Mouse (Mus musculus) adrenal gland, adult 18-20 months (tissue): ENCODE results near the gene Hspa1l. TPM values are rescaled to one million over a fixed set of nuclear protein-coding genes. Genes with fewer than 3 reads are reported as not detected.
"Not testable (repeated sequence)": the region's sequence is repeated elsewhere in the genome, so short reads cannot be mapped to it uniquely, and the experiment has no call there.

Experiments used
- DNase-seq, 2 experiments: peaks; one replicate each; pipeline ENCODE4 v3.0.0; 2021 to 2022; ENCODE audit warnings: low spot score in 2 of 2
- total RNA-seq, 2 experiments: library from RNA; stranded (reverse); gene quantifications; 1 replicate in 1 of 2; 2 replicates in 1 of 2; pipeline ENCODE4 v1.2.3; 2021

Hspa1l gene
- total RNA-seq, 2 experiments from 2014 or later = 0.30 to 0.58 TPM

DNA sequence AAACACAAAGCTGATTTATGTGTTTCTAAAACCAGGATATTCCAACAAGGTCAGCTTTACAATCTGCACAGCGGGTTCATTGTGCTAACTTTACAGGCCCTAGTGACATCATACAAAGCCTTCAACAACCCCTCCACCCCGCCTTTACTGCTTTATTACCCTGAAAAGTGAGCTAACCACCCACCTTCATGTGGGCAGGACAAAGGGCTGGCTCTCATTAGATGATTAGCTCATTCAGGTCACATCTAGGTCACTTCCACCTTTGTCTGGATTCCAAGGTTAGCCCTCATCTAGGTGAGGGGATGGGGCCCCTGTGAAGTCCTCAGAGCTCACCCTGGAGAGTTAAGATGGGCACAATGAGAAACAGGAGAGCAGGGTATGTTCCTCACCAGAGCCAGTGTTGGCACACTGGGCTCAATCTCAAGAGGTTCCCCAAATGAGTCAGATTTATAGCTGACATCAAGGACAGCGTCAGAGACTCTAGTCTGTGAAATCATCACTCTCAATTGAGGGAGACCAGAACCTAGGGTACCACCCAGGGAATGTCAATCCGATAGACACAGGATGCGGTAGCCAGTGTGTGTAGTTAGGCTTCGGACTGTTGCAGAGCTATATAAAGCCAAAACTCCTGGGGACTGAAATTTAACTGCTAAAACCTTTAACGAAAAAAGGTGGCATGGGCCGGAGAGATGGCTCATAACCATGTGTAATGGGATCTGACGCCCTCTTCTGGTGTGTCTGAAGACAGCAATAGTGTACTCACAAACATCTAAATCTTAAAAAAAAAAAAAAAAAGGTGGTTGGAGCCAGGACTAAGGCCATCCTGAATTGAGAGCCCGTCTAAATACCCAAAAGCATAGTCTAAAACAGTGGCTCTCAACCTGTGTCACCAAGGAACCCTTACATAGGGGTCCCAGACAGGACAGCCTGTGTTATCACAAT, 21.7 kb upstream of the Hspa1l start:
- DNase-seq = no peak

DNA sequence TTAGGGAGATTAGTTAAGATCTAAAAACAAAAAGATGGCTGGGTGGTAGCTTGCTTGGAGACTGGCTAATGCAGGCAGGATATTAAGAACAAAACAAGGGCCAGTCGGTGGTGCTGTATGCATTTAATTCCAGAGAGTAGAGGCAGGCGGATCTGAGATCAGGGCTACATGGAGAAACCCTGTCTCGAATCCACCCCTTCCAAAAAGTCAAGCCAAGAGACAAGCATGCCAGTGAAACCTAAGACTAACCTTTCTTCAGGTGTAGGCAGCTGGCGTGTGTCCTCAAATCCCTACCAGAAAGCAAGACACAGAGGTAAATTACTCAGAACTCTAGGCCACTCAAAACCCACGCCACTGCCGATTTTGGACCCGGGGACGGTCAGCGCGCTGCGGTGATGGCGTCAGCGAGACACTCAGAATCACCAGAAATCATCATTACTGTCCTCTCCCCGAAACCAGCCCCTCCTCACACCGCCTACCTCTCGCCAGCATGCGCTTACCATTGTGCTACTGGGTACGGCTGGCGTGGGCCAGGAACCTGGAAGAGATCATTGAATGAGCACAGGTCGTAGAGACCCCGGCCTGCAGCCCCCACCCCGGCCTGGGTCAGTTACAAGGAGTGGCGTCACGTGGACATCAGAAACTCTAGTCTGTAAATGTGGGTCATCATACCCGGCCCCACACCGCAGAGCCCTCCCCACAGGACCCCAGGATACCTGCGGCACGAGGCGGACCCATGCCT, 20.7 kb upstream of the Hspa1l start:
- DNase-seq = no peak

DNA sequence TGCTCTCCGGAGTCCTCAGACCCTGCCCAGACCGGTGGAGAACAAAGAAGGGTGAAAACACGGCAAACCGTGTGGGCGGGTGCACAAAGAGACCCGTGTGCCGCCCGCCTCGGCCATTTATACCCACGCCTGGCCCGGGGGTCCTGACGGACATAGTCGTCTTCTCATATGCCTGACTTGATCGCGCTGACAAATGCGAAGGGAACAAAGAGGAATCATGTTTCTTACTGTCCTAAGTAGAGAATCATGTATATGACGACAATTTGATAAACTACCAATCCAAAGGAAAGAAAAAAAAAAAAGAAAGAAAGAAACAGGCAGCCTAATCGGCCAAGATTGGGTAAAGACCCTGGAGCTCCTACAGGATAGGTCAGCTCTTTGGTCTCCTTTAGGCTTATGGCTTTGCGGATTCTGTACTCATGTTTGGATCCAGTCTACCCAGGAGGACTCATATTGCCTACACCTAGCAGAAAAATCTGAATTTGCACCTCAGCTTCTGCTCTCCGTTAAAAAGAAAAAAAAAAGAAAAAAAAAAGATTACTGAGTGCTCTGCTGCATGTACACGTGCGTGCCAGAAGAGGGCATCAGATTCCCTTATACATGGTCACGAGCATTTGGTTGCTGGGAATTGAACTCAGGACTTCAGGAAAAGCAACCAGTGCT, 20.0 kb upstream of the Hspa1l start:
- peak; percentile 80 for DNase-seq

DNA sequence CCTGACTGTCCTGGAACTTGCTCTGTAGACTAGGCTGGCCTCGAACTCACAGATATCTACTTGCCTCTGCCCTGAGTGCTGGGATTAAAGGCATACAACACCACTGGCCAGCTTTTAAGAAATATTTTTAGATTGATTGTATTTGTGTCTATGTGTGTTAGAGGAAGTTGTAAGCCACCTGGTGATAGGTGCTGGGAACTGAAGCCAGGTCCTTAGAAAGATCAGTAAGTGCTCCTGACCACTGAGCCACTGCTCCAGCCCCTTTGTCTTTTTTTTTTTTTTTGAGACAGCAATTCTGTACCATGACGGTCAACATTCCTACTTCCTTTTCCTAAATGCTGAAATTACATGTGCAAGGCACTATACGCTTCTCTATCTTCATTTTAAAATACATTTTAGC, 19.2 kb upstream of the Hspa1l start:
- DNase-seq = no peak

DNA sequence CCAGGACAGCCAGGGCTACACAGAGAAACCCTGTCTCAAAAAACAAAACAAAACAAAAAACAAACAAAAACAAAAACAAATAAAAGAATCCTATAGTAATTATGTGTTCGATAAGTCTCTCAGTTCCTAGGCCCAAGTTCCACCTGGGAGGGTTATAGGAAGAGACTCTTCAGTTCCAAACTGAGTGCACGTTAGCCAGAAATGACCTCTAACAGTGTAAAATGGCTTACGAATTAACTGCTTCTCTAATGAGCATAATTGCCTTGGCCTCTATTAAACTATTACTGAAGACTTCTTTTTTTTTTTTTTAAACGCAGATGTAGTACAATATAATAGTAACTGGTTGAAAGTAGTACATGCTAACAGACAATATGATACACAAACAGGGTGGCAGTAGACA, 18.6 kb upstream of the Hspa1l start:
- DNase-seq = no peak

DNA sequence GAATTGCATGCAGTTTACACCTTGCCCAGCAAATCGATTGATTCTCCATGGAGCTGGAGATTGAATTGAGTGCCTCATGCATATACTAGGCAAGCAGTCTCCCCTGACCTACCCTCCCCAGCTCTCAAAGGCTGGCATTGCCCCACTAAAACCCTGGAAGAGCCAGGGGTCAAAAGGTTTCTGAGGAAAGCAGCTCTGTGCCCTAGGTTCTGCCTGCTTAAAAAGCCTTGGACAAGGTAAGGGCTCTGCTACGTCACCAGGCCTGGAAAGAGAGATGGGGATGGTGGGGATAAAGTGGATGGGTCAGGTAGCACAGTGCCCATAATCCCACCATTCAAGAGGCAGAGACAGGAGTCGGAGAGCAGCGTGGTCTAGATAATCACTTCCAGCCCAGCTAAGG, 17.7 kb upstream of the Hspa1l start:
- no peak for DNase-seq

DNA sequence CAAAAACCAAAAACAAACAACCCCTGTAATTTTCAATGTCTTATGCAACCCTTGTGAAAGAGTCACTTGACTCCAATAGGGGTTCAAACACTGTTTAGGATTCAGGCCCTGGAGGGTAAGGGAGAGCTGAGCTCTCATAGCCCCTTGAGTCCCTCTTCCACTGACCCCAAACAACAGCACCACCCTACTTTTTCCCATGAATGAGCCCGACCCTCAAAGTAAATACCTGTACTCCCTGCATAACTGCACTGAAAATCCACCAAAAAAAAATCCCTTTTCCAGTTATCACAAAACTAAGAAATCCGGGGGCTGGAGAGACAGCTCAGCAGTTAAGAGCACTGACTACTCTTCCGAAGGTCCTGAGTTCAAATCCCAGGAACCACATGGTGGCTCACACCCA, 16.6 kb upstream of the Hspa1l start:
- DNase-seq = no peak

DNA sequence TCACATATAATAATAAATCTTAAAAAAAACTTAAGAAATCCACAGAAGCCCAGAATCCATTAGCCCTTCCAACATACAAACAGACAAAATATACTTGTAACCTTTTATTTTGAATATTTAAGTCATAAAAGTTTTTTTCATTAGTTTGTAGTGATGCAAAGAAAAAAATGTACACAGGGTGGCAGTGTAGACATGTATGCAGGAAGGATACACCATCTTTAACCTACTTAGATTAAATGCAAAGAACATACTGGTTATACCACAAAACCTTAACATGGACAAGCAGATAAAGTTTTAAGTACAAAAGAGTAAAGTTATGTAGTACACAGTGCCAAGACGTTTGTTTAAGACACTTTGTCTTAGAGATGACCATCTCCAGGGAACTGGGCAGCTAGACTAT, 16.2 kb upstream of the Hspa1l start:
- no peak for DNase-seq

DNA sequence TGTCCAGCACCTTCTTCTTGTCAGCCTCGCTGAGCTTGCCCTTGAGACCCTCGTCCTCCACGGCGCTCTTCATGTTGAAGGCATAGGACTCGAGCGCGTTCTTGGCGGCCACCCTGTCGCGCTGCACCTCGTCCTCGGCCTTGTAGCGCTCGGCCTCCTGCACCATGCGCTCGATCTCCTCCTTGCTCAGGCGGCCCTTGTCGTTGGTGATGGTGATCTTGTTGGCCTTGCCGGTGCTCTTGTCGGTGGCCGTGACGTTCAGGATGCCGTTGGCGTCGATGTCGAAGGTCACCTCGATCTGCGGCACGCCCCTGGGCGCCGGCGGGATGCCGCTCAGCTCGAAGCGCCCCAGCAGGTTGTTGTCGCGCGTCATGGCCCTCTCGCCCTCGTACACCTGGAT, 15.2 kb upstream of the Hspa1l start:
- not testable (repeated sequence) for DNase-seq

DNA sequence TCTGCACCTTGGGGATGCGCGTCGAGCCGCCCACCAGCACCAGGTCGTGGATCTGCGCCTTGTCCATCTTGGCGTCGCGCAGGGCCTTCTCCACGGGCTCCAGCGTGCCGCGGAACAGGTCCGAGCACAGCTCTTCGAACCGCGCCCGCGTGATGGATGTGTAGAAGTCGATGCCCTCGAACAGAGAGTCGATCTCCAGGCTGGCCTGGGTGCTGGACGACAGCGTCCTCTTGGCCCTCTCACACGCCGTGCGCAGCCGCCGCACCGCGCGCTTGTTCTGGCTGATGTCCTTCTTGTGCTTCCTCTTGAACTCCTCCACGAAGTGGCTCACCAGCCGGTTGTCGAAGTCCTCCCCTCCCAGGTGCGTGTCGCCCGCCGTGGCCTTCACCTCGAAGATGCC, 14.5 kb upstream of the Hspa1l start:
- not testable (repeated sequence) for DNase-seq

DNA sequence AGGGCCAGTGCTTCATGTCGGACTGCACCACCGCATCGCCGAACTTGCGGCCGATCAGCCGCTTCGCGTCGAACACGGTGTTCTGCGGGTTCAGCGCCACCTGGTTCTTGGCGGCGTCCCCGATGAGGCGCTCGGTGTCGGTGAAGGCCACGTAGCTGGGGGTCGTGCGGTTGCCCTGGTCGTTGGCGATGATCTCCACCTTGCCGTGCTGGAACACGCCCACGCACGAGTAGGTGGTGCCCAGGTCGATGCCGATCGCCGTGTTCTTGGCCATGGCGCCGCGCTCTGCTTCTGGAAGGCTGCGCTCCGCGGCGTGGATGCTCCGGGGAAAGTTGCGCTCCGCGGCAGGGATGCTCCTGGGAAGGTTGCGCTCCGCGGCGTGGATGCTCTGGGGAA, 13.8 kb upstream of the Hspa1l start:
- not testable (repeated sequence) for DNase-seq

DNA sequence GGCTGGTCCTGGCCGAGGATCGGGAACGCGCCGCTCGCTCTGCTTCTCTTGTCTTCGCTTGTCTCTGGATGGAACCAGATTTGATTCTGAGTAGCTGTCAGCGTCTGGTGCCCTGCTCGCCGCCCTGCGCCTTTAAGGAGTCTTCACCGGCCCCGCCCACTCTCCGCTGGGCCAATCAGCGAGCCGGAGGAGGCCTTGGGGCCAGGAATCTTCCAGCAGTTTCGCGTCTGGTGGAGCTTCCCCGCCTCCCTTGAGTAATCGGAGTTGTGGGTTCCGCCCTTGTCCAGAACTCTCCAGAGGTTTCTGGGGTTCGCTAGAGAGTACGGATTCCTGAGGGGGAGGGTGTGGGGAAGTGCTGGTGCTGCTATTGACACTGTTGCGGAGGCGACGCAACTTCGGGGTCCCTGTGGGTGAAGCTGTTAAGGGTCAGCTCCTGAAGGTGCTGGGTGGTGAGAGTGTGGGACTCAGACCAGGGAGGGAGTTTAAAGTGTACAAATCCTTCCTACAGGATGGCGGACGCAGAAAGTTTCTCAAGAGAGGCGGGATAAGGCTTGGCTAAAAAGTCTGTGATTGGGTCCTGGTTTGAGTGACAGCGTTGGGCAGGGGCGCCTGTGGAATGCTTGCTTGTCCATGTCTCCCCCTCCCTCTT, 13.2 kb upstream of the Hspa1l start, which contains the start of gene Hspa1b:
Gene Hspa1b, minus strand, starts transcription at position 109 of the 649 bp plus-strand sequence.
- peak; percentile 89 to 96 for DNase-seq

DNA sequence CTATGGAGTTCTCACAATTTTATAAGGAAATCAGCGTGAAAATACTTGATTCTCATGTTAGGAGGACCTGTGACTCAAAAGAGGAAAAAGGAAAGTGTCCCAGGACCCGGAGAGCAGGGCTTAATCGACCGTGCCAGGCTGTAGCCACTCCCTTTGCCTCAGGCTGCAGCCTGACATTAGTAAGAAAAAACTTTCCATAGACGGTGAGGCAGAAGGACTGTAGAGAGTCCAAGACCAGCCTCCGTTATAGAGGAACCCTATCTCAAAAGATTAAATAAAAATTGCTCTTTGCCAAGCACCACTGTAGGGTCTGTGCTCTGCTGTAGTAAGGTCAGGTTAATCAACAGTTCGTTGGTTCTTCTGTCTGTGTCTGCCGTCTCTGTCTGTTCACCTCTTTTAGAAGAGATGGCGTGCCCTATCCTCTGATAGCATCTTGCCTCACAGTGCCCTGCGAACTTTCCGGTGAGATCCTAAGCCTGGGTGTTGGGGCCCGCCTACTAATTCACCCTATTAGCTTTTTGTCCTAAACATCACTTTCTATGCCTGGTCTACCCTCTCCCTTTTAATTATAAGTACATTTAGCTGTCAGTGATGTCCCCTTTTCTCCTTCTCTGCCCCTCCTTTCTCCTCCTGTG, 12.5 kb upstream of the Hspa1l start:
- peak in 1 of 2 experiments; percentile 59 for DNase-seq

DNA sequence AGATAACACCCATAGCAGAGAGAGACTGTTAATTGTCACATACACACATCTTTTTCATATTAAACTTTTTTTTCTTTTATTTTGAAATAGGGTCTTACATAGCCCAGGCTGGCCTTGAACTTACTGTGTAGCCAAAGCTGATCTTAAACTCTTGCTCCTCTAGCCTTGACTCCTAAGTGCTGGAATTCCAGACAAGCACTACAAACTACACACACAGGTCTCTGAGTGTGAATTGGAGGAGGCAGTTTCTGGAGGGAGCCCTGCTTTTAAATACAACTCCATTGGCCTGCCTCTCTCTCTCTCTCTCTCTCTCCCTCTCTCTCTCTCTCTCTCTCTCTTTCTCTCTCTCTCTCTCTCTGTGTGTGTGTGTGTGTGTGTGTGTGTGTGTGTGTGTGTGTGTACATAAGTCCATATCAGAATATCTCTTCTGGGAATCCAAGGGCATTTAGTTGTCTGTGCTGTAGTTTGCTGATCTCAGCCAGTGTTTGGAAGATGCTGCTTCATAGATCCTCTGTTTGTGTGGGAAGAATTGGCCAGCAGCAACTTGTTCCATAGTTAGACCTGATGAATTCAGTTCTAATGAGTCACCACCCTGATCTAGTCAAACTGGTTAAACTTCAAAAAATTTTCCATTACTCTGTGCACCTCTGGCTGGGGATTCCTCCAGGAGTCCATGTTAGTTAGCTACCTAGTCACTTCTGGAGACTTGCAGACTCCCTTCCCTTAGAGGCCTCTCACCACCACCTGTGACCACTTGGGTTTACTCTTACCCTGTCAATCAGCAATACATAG, 11.6 kb upstream of the Hspa1l start:
- DNase-seq = no peak

DNA sequence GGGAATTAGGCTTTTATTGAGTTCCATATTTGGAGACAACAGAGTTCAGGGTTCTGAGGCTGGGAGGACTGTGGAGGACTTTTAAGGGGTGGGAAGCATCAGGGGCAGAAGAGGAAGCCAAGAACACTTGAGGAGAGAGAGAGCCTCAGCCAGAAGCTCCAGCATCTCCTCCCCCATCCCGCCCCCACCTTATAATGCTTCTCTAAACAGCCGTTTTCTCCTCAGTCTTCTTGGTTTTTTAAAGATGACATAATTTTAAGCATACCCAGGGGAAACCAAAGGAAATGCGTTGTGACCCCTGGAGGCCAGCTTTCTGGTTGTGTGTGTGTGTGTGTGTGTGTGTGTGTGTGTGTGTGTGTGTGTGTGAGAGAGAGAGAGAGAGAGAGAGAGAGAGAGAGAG, 10.4 kb upstream of the Hspa1l start:
- no peak for DNase-seq

DNA sequence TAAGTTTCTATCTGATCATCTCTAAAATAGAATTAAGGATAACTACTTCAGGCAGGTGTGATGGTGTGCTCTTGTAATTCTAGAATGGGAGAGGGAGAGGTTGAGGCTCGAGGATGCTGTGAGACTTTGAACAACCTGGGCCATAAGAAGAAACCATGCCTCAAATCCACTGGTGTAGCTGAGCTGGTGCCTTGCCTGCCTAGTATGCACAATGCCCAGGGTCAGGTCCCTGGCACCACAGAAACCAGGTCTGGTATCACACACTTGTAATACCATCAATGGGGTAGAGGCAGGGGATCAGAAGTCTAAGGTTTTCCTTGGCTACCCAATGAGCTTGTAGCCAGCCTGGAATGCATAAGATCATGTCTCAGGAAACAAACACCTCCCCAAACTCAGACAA, 9.7 kb upstream of the Hspa1l start:
- no peak for DNase-seq

DNA sequence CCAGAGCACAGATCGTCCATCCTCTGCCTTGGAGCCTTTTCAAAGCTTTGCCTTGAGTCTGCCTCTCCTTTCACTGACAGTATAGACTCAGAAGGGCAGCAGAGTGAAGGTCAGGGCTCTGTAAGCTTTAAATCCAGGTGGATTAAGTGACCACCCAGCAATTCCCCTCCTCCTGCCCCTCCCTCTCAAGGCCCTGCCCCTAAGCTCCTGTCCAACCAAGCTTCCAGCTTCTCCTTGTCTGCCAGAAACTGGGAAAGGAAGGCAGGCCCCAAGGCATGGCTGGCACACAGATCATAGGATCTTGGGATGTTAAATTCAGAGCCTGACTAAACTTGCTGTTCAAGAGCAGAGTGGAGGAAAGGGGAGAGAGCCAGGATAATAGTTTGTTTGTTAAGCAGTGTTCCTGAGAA, 7.9 kb upstream of the Hspa1l start:
- no peak for DNase-seq

DNA sequence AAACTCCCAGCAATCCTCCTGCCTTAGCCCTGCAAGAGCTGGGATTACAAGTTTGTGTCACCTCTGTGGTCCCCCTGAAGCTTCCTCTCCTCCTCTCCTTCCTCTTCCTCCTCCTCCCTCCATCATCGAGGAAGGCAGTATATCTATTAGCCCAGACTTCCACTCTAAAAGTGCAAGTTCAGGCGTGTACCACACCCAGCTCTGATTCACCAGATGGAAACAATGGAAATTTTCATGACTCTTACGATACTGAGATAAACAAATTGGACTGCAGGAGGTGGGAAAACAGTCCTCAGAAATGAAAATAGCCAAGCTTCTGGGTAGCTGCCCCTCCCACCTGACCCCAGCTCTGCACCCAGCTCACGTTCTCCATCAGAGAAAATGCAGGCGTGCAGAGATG, 6.9 kb upstream of the Hspa1l start:
- DNase-seq = no peak

DNA sequence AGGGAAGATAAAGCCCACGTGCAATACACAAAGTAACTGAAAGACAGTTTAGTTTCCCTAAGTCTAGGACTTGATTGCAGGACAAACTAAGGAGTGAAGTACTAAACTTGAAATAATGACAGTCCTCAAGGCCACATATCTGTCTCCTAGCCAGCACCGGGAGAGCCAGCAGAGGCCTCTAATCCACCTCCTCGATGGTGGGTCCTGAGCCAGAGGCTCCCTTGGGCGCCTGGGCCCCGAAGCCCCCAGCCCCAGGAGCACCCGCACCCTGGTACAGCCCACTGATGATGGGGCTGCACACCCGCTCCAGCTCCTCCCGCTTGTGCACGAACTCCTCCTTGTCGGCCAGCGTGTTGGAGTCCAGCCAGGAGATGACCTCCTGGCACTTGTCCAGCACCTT, 2.7 kb upstream of the Hspa1l start, which contains the start of gene Gm20481:
Gene Gm20481, plus strand, starts transcription at position 91 of the 400 bp plus-strand sequence.
- DNase-seq = not testable (repeated sequence)

DNA sequence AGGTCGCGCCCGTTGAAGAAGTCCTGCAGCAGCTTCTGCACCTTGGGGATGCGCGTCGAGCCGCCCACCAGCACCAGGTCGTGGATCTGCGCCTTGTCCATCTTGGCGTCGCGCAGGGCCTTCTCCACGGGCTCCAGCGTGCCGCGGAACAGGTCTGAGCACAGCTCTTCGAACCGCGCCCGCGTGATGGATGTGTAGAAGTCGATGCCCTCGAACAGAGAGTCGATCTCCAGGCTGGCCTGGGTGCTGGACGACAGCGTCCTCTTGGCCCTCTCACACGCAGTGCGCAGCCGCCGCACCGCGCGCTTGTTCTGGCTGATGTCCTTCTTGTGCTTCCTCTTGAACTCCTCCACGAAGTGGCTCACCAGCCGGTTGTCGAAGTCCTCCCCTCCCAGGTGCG, 1.7 kb upstream of the Hspa1l start:
- DNase-seq = not testable (repeated sequence)
